Mouse (Mus musculus) splenic B cell, adult 2 months (primary cell): ENCODE results near the gene Irak1.
A peak's percentile ranks its signal among the peaks of the same experiment; 100 is the strongest.

Source experiments
- DNase-seq: peaks from one replicate; pipeline ENCODE4 v3.0.0-alpha.2; 2011; ENCODE audit warnings: low read depth, low spot score
- H3K27me3 ChIP-seq: 2 replicates; pipeline ENCODE4 v1.6.1; 2012; ENCODE audit warnings: mild to moderate bottlenecking, low read length, moderate library complexity, mixed read lengths; ENCODE audit not compliant: control insufficient read depth, poor library complexity, insufficient read depth, severe bottlenecking
- H3K36me3 ChIP-seq: 2 replicates; pipeline ENCODE4 v1.6.1; 2012; ENCODE audit warnings: mild to moderate bottlenecking, low read length, moderate library complexity, mixed read lengths; ENCODE audit not compliant: control insufficient read depth, poor library complexity, insufficient read depth, severe bottlenecking

Irak1 gene

DNA sequence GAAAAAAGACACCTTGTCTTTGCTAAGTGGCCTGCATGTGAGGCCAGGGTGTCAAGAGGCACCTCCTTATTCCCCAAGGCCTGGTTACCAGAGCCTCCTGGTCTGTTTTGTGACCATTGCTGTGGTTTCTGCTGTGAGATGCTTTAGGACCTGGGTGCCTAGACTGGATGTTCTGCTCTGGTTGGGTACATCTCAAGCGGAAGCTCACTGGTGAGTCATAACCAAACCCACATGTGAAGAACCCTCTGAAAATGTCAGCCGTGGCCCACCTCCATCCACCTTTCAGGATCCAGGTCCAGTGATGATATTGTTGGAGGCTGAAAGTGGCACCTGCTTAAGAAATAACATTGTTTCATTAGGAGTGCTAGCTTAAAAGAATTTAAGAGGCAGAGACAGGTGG is 47.4 kb downstream of the Irak1 start:
- DNase-seq, result no peak
- Histone ChIP-seq H3K27me3 (no peaks in the 10 kb centered on the region), H3K36me3 (no peaks in the 10 kb centered on the region)

DNA sequence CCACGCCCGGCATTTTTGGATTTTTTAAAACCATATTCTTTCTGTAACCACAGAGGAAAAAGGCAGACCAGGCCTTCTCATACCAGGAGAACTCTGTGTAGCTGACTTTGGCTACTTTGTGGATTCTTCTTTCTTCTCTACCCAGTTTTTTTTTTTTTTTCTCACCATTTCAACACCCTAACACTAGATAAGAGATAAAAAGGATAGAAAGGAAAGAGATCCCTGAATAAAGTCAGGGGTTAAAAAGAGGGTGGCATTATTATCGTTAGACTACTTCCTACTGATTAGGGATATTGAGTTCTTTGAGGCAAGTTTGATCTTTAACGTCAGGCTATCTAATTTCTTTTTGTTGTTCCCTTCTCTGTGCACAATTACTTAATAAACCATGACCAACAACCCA is 50.9 kb downstream of the Irak1 start:
- Histone ChIP-seq H3K36me3 (no peaks in the 10 kb centered on the region), H3K27me3 (no peaks in the 10 kb centered on the region)
- DNase-seq, result no peak

DNA sequence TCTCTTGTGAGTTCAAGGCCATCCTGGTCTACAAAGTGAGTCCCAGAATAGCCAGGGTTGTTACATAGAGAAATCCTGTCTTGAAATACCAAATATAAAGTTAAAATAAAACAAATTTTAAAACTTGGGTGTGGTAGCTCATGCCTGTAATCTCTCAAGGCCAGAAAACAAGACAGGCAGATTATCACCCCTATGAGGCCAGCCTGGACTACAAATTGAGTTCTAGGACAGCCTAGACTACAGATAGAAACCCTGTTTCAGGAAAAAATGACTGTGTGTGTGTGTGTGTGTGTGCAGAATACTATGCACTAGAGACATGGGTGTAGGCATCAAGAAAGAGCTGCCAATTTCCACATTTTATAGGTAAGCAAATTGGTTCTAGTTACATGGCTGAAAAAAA is 52.9 kb downstream of the Irak1 start:
- Histone ChIP-seq H3K27me3 (no peaks in the 10 kb centered on the region), H3K36me3 (no peaks in the 10 kb centered on the region)
- DNase-seq, result no peak

DNA sequence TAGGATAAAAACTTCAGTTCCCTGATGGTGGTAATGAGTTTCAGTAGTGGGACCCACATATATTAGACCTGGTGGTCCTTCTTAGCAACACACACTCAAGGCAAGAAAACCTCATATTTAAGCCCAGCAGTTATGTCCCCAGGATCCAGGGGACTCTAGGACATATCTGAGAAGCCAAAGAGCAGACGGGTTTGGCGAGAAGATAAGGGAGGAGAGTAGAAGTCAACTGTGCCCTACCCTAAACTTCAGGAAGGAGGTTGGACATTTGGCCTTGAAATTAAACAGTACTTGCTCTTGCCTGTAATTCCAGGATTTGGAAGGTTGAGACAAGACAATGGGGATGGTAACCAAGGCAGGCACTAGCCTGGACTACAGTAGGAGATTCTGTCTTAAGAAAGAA is 54.0 kb downstream of the Irak1 start:
- Histone ChIP-seq H3K36me3 (no peaks in the 10 kb centered on the region), H3K27me3 (no peaks in the 10 kb centered on the region)
- no peak for DNase-seq

DNA sequence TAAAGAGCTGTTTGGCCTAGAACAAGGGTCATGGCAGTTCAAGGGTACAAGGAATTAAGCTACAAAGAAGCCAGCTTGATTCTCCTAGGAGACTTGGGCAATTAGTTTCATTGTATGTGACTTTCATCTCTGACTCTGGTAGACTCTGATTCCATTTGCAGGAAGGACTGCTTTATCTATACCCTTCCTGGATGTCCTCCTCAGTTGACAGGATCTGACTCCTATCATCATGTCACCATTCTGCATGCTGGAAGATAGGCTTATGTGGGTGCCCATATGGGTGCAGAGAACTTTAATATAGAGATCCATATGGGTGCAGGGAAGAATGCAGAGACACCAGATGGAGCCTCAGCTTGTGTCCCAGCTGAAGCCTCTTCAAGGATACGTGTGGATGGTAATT is 54.6 kb downstream of the Irak1 start:
- no peak for DNase-seq
- Histone ChIP-seq H3K36me3 (no peaks in the 10 kb centered on the region), H3K27me3 (no peaks in the 10 kb centered on the region)

DNA sequence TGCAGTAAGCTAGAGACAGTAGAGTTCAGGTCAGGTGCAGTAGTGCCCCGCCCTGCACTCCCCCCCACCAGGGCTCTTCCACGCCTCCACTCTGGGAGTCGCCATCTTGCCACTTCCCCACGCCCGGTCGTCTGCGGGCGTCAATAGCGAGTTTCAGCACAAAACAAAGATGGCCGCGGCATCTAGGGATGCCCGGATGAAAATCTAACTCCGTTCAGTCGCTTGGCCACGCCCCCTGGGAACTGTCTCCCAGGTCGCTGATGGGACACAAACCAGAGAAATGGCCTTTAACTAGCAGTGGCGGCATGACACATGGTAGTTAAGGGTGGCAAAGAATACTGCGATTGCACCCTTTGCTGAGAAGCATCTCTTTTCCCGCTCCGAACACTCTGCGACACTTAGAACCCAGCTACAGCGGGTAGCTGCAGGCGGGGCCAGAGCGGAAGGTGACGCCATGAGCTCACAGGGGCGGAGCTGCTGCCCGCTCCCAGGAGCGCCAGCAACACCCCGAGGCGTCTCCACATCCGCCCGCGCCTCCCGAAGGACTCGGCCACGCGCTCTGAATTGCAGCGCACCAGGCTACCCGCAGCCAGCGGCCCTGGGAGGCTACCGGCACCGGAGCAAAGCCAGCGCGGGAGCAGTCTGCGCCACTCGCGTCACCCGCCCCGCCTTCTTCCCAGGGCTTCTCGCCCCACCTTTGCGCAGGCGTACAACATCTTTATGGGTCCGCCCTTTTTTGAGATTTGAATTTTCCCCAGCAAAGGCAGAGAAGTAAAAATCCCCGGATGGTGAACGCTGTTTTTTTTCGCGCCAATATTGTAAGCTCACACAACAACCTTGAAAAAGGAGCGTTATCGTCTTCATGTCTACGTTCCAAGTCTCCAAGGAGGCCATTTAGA is 56.3 kb downstream of the Irak1 start:
- Histone ChIP-seq H3K36me3 (no peaks in the 10 kb centered on the region), H3K27me3 (no peaks in the 10 kb centered on the region)
- peak; percentile 92 for DNase-seq

DNA sequence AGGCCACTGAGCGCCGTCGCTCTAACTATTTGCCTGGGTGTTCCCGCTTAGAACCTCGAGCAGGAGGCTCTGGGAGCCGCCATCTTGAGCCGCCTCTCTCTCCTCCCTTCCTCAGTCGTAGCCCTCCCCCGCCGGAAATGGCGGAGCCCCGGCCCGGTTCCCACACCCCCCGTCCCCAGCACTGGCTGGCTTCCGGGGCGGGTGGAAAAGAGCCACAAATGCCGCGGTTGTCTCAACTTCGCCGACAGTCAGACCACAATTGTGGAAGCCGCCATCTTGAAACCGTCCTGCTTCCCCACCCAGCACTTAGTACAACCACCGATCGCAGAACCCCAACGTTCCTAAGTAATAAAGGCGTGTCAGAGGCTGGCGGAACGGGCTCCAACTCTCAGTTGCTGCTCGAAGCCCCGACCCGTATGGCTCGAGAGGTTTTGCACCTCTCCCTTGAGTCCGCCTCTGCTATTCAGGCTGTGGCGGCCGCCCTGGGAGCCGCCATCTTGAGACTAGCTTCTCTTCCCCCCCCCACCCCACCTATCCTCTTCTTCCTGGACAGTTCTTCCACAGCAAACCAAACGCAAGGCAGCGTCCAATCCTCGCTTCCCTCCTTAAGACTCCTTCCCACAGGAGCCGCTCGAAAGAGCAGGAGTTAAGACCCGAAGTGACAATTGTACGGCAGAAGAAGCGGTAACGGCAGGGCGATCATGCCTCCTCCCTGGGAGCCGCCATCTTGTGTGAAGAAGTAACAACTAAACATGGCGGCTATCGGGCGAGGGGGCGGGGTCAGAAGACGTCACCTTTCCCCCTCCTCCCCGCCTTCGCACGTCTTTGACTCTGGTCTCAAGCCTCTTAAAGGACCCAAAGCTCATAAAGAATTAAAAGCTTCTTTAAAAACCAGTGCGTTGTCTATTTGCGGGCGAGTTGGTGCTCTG is 57.2 kb downstream of the Irak1 start, which contains the start of gene Hcfc1:
TSS of gene Hcfc1 (minus strand) at position 110 of the 929 bp plus-strand sequence.
- DNase-seq, result peak; percentile 90
- H3K27me3 ChIP-seq, result no peaks in the 10 kb centered on the region

DNA sequence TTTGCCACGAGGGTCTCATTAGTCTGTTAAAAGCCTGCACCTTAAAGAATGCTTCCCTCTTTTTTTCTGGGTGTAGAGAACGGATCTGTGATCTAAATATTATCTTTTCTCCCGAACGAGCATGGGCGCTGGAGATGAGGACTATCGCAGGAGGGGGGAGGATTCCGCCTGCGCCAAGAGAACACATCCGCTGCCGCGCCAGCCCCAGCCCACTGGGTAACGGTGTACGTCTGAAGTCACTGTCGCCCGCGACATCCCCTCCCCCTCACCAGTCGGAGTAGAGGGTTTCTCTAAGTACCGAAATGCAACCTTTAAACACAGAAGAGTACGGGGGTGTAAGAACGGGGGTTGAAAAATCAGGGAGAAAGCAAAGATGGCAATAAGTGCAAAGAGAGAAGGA is 58.4 kb downstream of the Irak1 start:
- Histone ChIP-seq H3K36me3 (no peaks in the 10 kb centered on the region), H3K27me3 (no peaks in the 10 kb centered on the region)
- peak; percentile 45 for DNase-seq

More for the DNA sequence above, 57.2 kb downstream of the Irak1 start, which contains the start of gene Hcfc1:
- no peaks in the 10 kb centered on the region for H3K36me3 ChIP-seq

DNA sequence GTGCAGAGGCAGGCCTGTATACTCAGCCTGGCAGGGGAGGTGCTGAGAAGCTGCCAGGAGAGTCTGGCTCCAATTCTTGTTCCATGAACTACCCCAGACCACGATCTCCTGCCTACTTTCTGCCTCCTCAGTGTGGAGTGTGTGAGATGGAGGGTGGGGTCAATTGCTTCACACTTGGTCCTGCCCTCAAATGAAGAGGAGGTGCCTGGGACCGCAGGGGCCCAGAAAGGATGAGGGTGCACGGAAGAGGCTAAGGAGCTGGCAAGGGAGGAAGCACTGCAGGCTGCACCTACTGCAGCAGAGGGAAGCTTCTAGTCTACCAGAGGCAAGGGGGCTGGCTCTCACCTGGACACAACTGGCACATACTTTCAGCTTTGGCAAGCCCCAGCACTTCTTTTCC is 59.4 kb downstream of the Irak1 start:
- DNase-seq, result no peak
- Histone ChIP-seq H3K27me3 (no peaks in the 10 kb centered on the region), H3K36me3 (no peaks in the 10 kb centered on the region)
